8 mouse cellular contexts compared by ENCODE assay signal in the genomic region with DNA sequence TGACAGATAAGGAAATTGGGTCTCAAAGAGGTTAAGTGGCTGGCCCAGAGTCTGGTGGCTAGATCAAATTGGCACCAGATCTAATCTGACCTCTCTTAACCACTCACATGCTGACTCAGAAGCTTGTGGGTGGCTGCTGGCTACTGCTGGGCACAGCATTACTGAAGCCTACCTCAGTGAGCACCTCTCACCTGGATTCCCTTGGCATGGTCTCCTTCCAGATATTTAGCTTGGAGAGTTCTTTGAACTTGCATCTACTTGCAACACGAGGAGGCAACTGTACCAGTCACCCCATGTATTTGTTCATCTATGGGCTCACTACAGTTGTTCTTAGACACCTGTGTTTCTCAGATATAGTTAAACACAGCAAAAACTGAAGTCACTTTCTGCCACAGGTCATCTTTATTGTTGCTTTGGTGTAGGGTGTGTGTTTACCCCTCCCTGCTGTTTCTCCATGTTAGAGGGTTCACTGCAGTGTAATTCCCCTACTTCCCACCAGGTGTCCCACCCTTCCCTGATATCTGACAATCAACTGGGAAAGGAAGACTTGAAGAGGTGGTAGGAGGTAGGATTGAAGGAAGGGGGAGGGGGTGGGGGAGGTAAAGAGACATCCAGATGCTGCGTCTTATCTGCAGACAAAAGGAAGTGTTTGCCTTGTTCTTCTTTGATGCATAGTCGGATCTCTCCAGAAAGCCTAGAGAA.
DNase-seq lines count a peak whose midpoint lies in the region; ATAC-seq and TF ChIP-seq lines count a peak whose summit lies in the region.

No protein-coding gene starts in this region.

- H3K79me2 ChIP-seq in liver, adult 2 months (ENCODE audit: control insufficient read depth, insufficient read depth, low read length) = no peaks in the 10 kb centered on the region

- H3K36me3 ChIP-seq in kidney, embryonic 15.5 days = no peaks in the 10 kb centered on the region
- H3K36me3 ChIP-seq in liver, adult 2 months (ENCODE audit: control insufficient read depth, insufficient read depth, low read length) = no peaks in the 10 kb centered on the region
- H3K36me3 ChIP-seq in neural tube, embryonic 15.5 days = no peaks in the 10 kb centered on the region

- DNase-seq in urinary bladder, postnatal 25 days (ENCODE audit: low spot score) = peak; percentile 56
- DNase-seq in urinary bladder, postnatal 10 days (ENCODE audit: low spot score) = no peak
- DNase-seq in cerebellum, adult 9-11 months = peak; percentile 15
- peak; percentile 30 to 62 for DNase-seq in frontal cortex, postnatal 14 days (ENCODE audit: low spot score in 2 of 2)
- DNase-seq in liver, adult 2 months (ENCODE audit: extremely low read depth, low read depth, low spot score) = peak; percentile 61

- peak; percentile 50; the same call in 1 of the 2 replicates for ATAC-seq in kidney, embryonic 15.5 days (replicated peaks; ENCODE audit: low FRiP score)
- ATAC-seq in neural tube, embryonic 15.5 days (ENCODE audit: low FRiP score) = peak; percentile 29
- no peak for ATAC-seq in inflammation-experienced regulatory T-cells, adult 6 months

- WGBS in kidney, embryonic 15.5 days = 25% methylated on average over 3 of the region's 3 CpGs
- 11% methylated on average over 3 of the region's 3 CpGs for WGBS in liver, adult 2 months
- WGBS in neural tube, embryonic 15.5 days = 32% methylated on average over 3 of the region's 3 CpGs

- no peak overlapping the region for H3K4me3 ChIP-seq in kidney, embryonic 15.5 days (replicated peaks)
- H3K4me3 ChIP-seq in liver, adult 2 months (ENCODE audit: insufficient read depth, low read depth, low read length) = no peak overlapping the region
- no peak overlapping the region for H3K4me3 ChIP-seq in neural tube, embryonic 15.5 days (replicated peaks)

- H3K27ac ChIP-seq in kidney, embryonic 15.5 days = no peak overlapping the region
- no peak overlapping the region for H3K27ac ChIP-seq in liver, adult 2 months (replicated peaks; ENCODE audit: insufficient read depth, low read depth, low read length)
- no peak overlapping the region for H3K27ac ChIP-seq in neural tube, embryonic 15.5 days (replicated peaks)

- no peak overlapping the region for H3K4me2 ChIP-seq in kidney, embryonic 15.5 days
- H3K4me2 ChIP-seq in neural tube, embryonic 15.5 days = no peak overlapping the region

- no peak overlapping the region for H3K9ac ChIP-seq in kidney, embryonic 15.5 days
- H3K9ac ChIP-seq in liver, adult 2 months (ENCODE audit: low read depth, low read length) = no peak overlapping the region
- H3K9ac ChIP-seq in neural tube, embryonic 15.5 days (replicated peaks) = no peak overlapping the region

- no peak for TF ChIP-seq POLR2A in liver, adult 2 months (IDR thresholded peaks at IDR 0.05; ENCODE audit: extremely low read depth, insufficient read depth, low read length)

- H3K9me3 ChIP-seq in kidney, embryonic 15.5 days (replicated peaks) = no peaks in the 10 kb centered on the region
- no peaks in the 10 kb centered on the region for H3K9me3 ChIP-seq in neural tube, embryonic 15.5 days (replicated peaks)

- TF ChIP-seq CTCF in liver, adult 2 months (IDR thresholded peaks at IDR 0.05; ENCODE audit: low read depth, low read length) = peak; percentile 47

- H3K27me3 ChIP-seq in kidney, embryonic 15.5 days = peaks cover 5% of the 10 kb centered on the region; the same call in 1 of the 2 replicates
- no peaks in the 10 kb centered on the region for H3K27me3 ChIP-seq in liver, adult 2 months (ENCODE audit: control insufficient read depth, insufficient read depth, low read length)
- H3K27me3 ChIP-seq in neural tube, embryonic 15.5 days (replicated peaks) = no peaks in the 10 kb centered on the region

- H3K4me1 ChIP-seq in kidney, embryonic 15.5 days = 0 out of 2 replicates have a peak, but pooled peaks cover 10% of the 10 kb centered on the region
- H3K4me1 ChIP-seq in liver, adult 2 months (ENCODE audit: control insufficient read depth, insufficient read depth, low read length) = no peaks in the 10 kb centered on the region
- peaks cover 9% of the 10 kb centered on the region; the same call in 1 of the 2 replicates for H3K4me1 ChIP-seq in neural tube, embryonic 15.5 days
